Mouse (Mus musculus) heart, embryonic 12.5 days (tissue): ENCODE results near the gene Art2b. TPM values are rescaled to one million over a fixed set of nuclear protein-coding genes. Genes with fewer than 3 reads are reported as not detected.
"Not testable (repeated sequence)": the region's sequence is repeated elsewhere in the genome, so short reads cannot be mapped to it uniquely, and the experiment has no call there.

Experiments
- ATAC-seq: fragments of 200-750 bp; cut with Nextera tagmentation; 2 replicates; pipeline ENCODE4 v1.8.0; 2017; ENCODE audit warnings: moderate TSS enrichment, moderate library complexity; ENCODE audit not compliant: insufficient number of reproducible peaks, low FRiP score
- H3K27ac ChIP-seq: fragments of 300-500 bp; sonication (generic); 2 replicates; pipeline ENCODE4 v1.5.1; 2016; ENCODE audit warnings: mild to moderate bottlenecking, moderate library complexity; ENCODE audit not compliant: poor library complexity, severe bottlenecking
- H3K27me3 ChIP-seq: fragments of 300-500 bp; sonication (generic); replicated peaks from 2 replicates; pipeline ENCODE4 v1.6.1; 2016; ENCODE audit warnings: mild to moderate bottlenecking, moderate library complexity
- H3K36me3 ChIP-seq: fragments of 300-500 bp; sonication (generic); 2 replicates; pipeline ENCODE4 v1.6.1; 2016; ENCODE audit warnings: mild to moderate bottlenecking, moderate library complexity
- H3K4me1 ChIP-seq: fragments of 300-500 bp; sonication (generic); replicated peaks from 2 replicates; pipeline ENCODE4 v1.6.1; 2016; ENCODE audit warnings: mild to moderate bottlenecking
- H3K4me2 ChIP-seq: fragments of 300-500 bp; sonication (generic); 2 replicates; pipeline ENCODE4 v1.6.1; 2016; ENCODE audit warnings: mild to moderate bottlenecking, moderate library complexity
- H3K4me3 ChIP-seq: fragments of 300-500 bp; sonication (generic); 2 replicates; pipeline ENCODE4 v1.5.1; 2016; ENCODE audit warnings: mild to moderate bottlenecking
- H3K9ac ChIP-seq: fragments of 300-500 bp; sonication (generic); 2 replicates; pipeline ENCODE4 v1.6.1; 2016; ENCODE audit warnings: mild to moderate bottlenecking, moderate library complexity
- H3K9me3 ChIP-seq: fragments of 300-500 bp; sonication (generic); replicated peaks from 2 replicates; pipeline ENCODE4 v1.6.1; 2016; ENCODE audit warnings: mild to moderate bottlenecking, moderate library complexity
- WGBS: fragments of 180-500 bp; shearing (Covaris S2); methylation state at CpG from one replicate; pipeline ENCODE4 v1.1.7; 2016; 5-methylcytosine and 5-hydroxymethylcytosine counted together
- polyA plus RNA-seq: library from polyadenylated mRNA; unstranded; fragments of >200 nt; fragmentation: Nextera tagmentation; extraction: Ambion mirVana; gene quantifications from 2 replicates; pipeline ENCODE4 v1.2.1, GENCODE M21; 2016

Art2b gene
- polyA plus RNA-seq, 1 experiment from 2014 or later, result not detected

DNA sequence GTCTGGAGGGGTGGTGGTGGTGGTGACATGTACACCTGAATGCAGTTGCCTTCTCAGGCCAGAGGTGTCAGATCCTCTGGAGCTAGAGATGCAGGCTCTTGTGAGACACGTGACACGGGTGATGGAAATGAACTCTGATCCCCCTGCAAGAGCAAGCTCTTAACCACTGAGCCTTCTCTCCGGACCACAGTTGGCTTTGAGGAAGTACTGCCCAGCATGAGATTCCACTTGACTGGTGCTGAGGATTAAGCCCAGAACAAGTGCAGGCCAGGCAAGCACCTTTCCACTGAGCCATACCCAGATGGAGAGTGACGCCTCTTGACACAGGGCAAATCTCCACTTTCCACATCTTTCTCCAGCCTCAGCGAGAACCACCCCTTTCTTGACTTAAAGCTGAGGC, 26.0 kb downstream of the Art2b start:
- not testable (repeated sequence) for ATAC-seq, H3K4me2 ChIP-seq, H3K9ac ChIP-seq, H3K4me3 ChIP-seq, H3K27ac ChIP-seq, H3K27me3 ChIP-seq, H3K36me3 ChIP-seq, H3K4me1 ChIP-seq, H3K9me3 ChIP-seq
- WGBS, result 56% methylated on average over 5 of the region's 5 CpGs

DNA sequence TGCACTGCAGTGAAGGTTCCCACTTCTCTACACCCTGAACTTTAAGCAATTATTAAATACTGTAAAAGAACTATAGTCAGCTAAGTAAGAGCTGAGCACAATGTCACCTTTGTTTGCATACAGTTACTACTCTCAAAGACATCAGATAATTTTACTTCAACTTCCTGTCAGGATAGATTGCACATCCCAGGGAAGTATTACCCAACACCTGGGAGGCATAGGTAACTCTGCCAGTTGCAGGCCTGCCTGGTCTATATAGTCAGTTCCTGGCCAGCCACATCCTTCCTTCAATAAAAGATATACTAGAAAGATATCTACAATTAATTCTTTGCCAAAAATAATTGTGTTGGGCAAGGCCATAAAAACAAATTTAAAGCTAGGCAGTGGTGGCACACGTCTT, 28.0 kb downstream of the Art2b start:
- Histone ChIP-seq H3K9ac (no peak overlapping the region), H3K36me3 (no peaks in the 10 kb centered on the region), H3K4me1 (no peaks in the 10 kb centered on the region), H3K27me3 (no peaks in the 10 kb centered on the region), H3K4me2 (no peak overlapping the region), H3K4me3 (no peak overlapping the region), H3K9me3 (no peaks in the 10 kb centered on the region), H3K27ac (no peak overlapping the region)
- ATAC-seq, result no peak
- WGBS, result 57% methylated on average over 1 of the region's 1 CpGs

DNA sequence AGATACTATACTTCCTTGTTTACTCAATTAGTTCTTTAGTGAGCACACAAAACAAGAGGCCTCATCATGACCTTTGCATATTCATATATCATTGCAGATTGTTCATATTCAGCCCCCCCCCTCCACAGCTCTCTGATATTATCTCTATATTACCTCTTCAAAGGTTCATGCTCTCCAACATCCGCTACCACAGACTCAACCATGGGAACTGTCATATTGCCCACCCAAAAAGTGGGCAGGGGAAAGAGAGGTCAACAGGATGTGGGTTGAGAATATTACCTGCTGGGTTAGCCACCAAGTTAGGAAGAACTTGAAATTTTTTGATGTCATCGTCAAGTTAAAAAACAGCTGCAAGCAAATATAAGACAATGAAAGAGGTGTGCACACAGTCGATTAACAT, 29.9 kb downstream of the Art2b start:
- not testable (repeated sequence) for H3K9ac ChIP-seq, H3K27me3 ChIP-seq, H3K27ac ChIP-seq, ATAC-seq, H3K4me2 ChIP-seq, H3K9me3 ChIP-seq, H3K4me1 ChIP-seq, H3K36me3 ChIP-seq, H3K4me3 ChIP-seq
- 87% methylated on average over 3 of the region's 3 CpGs for WGBS

DNA sequence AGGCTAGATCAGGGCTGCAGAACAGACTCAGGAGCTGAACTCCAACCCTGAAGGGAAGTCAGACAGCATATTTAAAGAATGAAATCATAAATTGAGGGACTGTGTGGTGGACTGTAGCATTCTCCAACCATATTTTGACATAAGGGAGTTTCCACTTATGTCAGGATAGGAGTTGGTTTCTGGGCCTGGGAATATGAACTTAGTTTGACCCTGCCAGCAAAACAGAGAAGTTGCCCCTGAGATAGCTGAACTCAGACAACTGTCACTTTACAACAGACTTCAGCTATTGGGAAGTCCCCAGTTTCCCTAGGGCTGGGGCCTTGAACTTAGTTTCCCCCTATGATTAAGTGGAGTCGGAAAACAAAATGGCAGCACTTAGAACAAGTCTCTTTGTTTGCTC, 33.9 kb downstream of the Art2b start:
- Histone ChIP-seq H3K27me3 (no peaks in the 10 kb centered on the region), H3K36me3 (no peaks in the 10 kb centered on the region), H3K4me3 (no peak overlapping the region), H3K27ac (no peak overlapping the region), H3K9me3 (no peaks in the 10 kb centered on the region), H3K4me2 (no peak overlapping the region), H3K4me1 (peaks cover 6% of the 10 kb centered on the region; the same call in 1 of the 2 replicates), H3K9ac (no peak overlapping the region)
- no peak for ATAC-seq
- WGBS, result 82% methylated on average over 1 of the region's 1 CpGs

DNA sequence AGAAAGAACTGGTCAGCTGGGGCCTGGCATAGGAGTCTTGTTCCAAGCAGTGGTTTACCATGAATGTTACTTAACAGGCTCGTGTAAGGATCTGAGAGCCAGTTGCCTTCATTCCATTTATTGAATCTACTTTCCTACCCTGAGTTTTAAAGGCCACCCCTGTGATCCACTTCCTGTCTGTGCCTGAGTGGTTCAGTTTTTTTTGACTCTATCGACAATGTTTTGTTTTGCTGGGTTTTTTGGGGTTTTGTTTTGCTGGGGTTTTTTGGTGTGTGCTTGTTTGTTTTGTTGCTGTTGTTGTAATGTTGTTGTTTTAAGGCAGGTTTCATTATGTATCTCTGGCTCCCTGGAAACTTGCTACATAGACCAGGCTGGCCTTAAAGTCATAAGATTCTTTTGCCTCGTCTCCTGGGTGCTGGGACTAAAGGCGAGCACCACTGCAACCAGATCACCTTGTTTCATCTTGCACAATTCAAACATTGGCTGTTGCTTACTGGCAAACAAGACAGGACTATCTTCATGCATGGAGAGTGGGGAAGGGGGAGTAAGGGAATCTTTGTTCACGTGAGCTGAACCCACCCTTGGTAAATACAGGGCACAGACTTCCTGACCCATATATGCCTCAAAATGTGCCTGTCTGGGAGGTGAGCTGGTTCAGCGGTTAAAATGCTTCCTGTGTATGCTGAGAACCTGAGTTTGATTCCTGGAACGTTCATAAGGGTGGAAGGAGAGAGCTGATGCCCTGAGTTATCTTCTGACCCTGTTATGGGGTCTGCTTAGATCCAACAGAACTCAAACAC, 34.5 kb downstream of the Art2b start:
- no peak overlapping the region for H3K27ac ChIP-seq
- H3K9me3 ChIP-seq, result no peaks in the 10 kb centered on the region
- H3K4me1 ChIP-seq, result peaks cover 6% of the 10 kb centered on the region; the same call in 1 of the 2 replicates
- no peaks in the 10 kb centered on the region for H3K36me3 ChIP-seq
- H3K4me2 ChIP-seq, result no peak overlapping the region
- WGBS, result 56% methylated on average over 7 of the region's 7 CpGs
- no peak for ATAC-seq
- H3K27me3 ChIP-seq, result no peaks in the 10 kb centered on the region
- H3K4me3 ChIP-seq, result no peak overlapping the region
- H3K9ac ChIP-seq, result no peak overlapping the region

DNA sequence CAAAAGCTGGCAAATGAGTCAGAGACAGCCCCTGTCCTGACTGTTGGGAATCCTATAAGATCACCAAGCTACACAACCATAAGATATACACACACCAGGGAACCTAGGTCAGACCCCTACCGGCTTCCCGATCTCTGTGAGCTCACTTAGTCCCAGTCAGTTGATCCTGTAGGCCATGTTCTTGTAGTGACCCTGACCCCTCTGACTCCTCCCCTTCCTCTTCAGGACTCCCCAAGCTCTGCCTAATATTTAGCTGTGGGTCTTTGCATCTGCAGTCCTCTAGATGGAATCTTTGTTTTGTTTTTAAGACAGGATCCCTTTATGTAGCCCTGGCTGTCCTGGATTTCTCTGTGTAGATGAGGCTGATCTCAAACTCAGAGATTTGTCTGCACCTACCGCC, 36.1 kb downstream of the Art2b start:
- Histone ChIP-seq H3K4me2 (no peak overlapping the region), H3K4me1 (peaks cover 6% of the 10 kb centered on the region; the same call in 1 of the 2 replicates), H3K27me3 (no peaks in the 10 kb centered on the region), H3K27ac (no peak overlapping the region), H3K9ac (no peak overlapping the region), H3K36me3 (no peaks in the 10 kb centered on the region), H3K4me3 (no peak overlapping the region), H3K9me3 (no peaks in the 10 kb centered on the region)
- no peak for ATAC-seq
- 76% methylated on average over 3 of the region's 3 CpGs for WGBS

DNA sequence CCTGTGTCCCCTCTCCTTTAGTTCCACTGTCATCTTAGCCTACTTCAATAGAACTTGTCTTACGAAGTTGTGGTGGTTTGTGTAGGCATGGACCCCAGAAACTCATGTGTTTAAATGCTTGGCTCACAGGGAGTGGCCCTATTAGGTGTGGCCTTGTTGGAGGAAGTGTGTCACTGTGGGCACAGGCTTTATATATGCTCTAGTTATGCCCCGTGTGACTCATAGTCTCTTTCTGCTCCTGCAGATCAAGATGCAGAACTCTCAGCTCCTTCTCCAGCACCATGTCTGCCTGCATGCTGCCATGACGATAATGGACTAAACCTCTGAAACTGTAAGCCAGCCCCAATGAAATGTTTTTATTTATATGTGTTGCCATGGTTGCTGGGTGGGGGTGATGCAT, 37.7 kb downstream of the Art2b start:
- no peaks in the 10 kb centered on the region for H3K27me3 ChIP-seq
- no peak overlapping the region for H3K9ac ChIP-seq
- H3K9me3 ChIP-seq, result no peaks in the 10 kb centered on the region
- no peaks in the 10 kb centered on the region for H3K36me3 ChIP-seq
- no peak for ATAC-seq
- no peak overlapping the region for H3K4me2 ChIP-seq
- WGBS, result 78% methylated on average over 3 of the region's 3 CpGs
- no peak overlapping the region for H3K27ac ChIP-seq
- H3K4me3 ChIP-seq, result no peak overlapping the region
- peaks cover 6% of the 10 kb centered on the region; the same call in 1 of the 2 replicates for H3K4me1 ChIP-seq

DNA sequence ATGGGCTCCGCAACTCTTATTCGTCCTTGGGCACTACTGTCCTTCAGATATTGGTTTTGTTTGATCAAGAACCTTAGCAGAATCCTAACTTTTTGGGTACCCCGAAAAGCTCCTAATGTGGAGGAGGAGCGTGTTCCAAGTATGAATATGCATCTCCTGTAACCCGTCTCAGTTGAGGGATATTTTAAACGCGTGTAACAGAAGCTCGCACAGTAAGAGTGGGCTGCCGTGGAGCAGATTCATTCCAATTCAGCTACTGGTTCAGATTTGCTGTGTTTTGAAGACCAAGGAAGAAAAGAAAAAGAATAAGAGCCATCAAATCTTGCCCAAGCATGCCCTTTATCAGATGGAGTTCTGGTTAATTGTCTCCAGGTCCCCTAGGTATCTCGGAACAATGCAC, 43.7 kb downstream of the Art2b start:
- Histone ChIP-seq H3K27ac (no peak overlapping the region), H3K4me3 (no peak overlapping the region), H3K4me2 (no peak overlapping the region), H3K9me3 (no peaks in the 10 kb centered on the region), H3K36me3 (no peaks in the 10 kb centered on the region), H3K4me1 (no peaks in the 10 kb centered on the region), H3K27me3 (no peaks in the 10 kb centered on the region), H3K9ac (no peak overlapping the region)
- 73% methylated on average over 10 of the region's 10 CpGs for whole genome bisulfite sequencing
- no peak for ATAC-seq

DNA sequence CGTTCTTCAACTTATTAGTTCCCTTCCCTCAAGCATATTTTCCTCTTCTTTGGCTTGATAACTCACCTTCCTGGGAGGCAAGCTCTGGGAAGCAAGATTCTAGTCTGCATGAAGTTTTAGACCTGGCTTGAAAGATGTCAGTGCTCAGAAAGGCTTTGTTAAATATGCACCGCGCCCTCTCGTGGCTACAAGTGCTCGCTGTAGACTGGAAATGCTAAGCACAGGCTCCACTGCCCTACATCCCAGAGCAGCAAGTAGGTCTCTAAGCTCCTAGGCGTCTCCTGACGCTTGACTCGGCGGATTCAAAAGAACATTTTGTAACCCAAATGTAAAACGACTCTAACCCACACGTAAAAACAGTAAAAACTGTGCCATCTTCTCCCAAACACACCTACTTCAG, 44.3 kb downstream of the Art2b start:
- Histone ChIP-seq H3K27ac (no peak overlapping the region), H3K27me3 (no peaks in the 10 kb centered on the region), H3K9me3 (no peaks in the 10 kb centered on the region), H3K9ac (no peak overlapping the region), H3K4me3 (no peak overlapping the region), H3K4me1 (no peaks in the 10 kb centered on the region), H3K36me3 (no peaks in the 10 kb centered on the region), H3K4me2 (no peak overlapping the region)
- ATAC-seq, result no peak
- WGBS, result 6% methylated on average over 11 of the region's 11 CpGs

DNA sequence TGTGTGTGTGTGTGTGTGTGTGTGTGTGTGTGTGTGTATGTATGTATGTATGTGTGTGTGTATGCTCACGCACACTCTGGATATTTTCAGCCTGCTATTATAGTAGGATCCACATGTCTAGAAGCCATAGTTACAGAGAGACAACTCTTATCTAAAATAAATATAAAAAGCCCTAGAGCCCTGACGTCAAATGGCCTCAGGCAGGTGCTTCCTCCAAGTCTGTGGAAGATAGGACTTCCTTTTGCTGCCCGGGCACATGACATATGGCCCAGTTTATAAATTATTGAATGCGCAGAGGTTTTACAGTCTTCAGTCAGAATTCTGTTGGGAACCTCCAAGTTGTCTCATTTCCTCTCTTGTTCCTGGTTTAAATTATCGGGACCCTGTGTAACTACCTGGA, 44.7 kb downstream of the Art2b start:
- Histone ChIP-seq H3K9ac (no peak overlapping the region), H3K27me3 (no peaks in the 10 kb centered on the region), H3K9me3 (no peaks in the 10 kb centered on the region), H3K4me1 (no peaks in the 10 kb centered on the region), H3K4me2 (no peak overlapping the region), H3K4me3 (no peak overlapping the region), H3K27ac (no peak overlapping the region), H3K36me3 (no peaks in the 10 kb centered on the region)
- ATAC-seq, result no peak
- 53% methylated on average over 5 of the region's 5 CpGs for WGBS

DNA sequence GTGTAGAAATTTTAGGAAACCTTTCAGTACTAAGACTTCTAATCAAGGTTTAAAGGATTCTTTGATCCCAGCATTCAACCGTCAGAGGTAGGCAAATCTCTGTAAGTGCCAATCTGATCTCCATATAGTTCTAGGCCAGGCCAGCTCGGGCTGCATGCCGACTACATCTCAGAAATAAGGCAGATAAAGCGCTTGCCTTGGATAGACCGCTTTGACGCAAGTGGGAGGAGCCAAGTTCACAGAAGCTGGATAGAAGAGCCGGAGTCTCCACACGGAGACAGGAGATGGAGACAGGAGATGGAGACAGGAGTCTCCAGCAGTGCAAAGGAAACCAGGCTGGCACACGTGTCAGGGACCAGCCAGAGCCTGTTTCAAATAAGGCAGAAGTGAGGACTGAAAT, 45.6 kb downstream of the Art2b start:
- Histone ChIP-seq H3K36me3 (no peaks in the 10 kb centered on the region), H3K27ac (no peak overlapping the region), H3K9ac (no peak overlapping the region), H3K27me3 (peaks cover 7% of the 10 kb centered on the region; the same call in 1 of the 2 replicates), H3K4me1 (no peaks in the 10 kb centered on the region), H3K4me3 (no peak overlapping the region), H3K9me3 (no peaks in the 10 kb centered on the region), H3K4me2 (no peak overlapping the region)
- WGBS, result 30% methylated on average over 9 of the region's 9 CpGs
- no peak for ATAC-seq
